Mouse (Mus musculus) frontal cortex, adult 2 months (tissue): ENCODE data around the gene Slc39a2. TPM values are rescaled to one million over a fixed set of nuclear protein-coding genes. Genes with fewer than 3 reads are reported as not detected.

Experiments
- DNase-seq, 2 experiments: peaks; one replicate each; pipeline ENCODE4 v3.0.0; 2022; ENCODE audit warnings: low spot score in 1 of 2; ENCODE audit errors: extremely low spot score in 1 of 2
- polyA plus RNA-seq: library from polyadenylated mRNA; depleted of rRNA; stranded (reverse); fragments of >200 nt; gene quantifications from 2 replicates; pipeline ENCODE4 v1.2.3, GENCODE M21; 2012; rRNA removed

The Slc39a2 gene
- polyA plus RNA-seq, 1 experiment, result 20.4 TPM

DNA sequence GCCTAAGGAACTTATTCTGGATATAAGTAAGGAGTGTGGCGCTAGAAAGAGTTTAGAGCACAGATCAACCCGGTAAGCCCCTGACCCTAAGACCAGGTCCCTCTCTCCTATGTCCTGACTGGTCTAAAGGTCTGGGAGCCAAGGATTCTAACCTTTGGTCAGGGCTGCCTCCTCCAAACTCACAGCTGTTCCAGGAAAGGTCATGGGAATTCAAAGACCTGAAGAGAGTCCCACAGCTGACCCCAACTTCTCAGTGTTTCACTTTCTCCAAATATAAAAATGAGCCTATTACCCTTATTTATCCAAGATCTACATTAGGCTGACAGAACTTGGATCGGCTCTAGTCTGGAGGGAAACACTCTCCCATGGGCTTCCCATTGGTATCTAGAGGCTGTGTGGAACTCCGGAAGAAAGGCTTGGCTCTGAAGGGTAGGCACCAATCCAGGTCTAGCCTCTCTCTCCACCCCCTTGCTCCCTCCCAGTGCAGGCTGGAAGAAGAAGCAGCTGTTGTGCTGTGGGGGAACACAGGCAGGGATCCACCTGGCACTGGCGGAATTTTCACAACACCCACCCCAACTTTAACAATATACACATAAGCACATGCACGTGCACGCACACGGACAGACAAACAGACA lies 36.7 kb downstream of the Slc39a2 start:
- DNase-seq, result peak; percentile 65 to 79

DNA sequence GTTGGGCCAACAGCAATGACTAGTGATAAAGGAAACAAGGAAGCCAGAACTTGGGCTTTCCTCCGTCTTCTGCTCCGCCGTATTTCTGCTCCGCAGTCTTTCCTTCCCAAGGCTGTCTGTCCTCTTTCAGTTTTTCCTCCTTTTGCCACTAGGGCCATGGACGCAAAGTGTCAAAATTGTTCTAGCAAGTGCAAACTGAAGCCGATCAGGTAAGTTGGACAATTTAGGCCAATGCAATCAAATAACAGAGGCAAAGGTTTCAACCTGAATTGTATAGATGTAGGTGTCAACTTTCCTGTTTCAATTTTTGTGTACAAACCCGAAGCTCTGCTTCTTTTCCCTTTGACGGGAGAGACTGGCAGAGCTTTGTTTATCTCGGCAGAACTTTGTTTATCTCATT lies 37.3 kb downstream of the Slc39a2 start:
- no peak for DNase-seq

DNA sequence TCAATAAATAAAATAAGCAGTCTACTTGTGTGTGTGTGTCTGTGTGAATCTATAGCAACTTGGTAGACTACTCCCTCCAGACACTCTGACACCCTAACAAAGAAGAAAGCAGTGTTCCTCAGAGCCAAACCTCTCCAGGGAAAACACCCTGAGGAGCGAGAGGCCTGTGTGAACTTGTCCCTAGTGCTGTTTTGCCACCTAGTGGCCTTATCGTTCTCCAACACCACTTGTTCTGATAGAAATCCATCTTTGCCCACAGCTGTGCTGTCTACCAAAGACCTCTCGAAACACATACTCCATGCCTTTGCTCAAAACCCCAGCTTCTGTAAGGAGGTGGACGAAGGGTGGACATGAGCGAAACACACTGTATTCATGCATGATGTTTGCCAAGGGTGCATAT lies 38.1 kb downstream of the Slc39a2 start:
- peak; percentile 60 to 82 for DNase-seq

DNA sequence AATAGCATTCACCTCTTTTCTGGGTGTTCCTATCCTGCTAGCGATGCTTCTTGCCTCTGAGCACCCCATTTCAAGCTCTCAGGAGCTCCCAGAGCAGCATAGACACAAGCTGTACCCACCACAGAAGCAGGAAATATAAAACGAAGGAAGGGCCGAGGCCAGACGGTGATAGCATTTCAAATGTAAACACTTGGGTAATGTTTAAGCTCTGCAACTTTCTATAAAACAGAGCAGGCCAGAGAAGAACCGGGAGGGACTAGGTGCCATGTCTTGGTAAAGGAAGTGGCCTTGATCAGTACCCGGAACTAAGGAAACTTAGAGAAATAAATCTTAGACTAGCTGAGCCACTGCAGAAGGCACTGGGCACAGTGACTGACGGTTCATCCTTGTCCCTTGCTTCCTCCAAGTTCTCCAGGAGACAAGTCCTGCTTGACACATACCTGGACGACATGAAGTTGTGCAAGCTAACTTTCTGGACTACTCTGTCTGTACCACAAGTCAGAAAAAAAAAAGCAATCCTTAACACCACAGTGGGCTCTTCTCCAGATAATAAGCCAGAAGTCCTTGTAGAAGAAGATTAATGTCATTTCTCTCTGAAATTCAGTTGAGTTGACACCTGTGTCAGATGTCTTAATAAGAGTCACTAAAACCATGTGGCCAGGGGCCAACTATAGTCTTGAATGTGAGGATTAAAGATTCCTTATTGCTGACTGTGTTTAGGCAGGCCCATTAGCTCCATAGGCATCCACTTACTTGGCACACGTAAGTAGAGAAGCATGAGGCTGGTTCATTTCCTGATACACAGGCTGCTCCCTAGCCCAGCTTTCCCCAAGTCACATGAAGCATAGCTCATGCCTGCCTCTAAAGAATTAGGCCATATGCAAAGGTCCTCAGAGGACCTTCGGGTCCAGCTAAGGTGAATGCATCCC lies 39.7 kb downstream of the Slc39a2 start:
- no peak for DNase-seq

DNA sequence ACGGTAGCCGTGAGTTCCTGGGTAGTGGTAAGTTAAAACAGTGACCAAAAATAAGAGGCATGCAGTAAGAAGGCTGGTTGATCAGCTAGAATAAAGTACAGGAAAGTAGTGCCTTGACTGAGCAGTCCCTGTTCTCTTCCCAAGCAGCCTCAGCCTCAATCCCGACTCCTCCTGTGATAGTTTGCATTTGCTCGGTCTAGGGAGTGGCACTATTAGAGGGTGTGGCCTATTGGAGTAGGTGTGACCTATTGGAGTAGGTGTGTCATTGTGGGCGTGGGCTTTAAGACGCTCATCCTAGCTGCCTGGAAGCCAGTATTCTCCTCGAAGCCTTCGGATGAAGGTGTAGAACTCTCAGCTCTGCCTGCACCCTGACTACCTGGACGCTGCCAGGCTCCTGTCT lies 46.3 kb downstream of the Slc39a2 start:
- DNase-seq, result no peak

DNA sequence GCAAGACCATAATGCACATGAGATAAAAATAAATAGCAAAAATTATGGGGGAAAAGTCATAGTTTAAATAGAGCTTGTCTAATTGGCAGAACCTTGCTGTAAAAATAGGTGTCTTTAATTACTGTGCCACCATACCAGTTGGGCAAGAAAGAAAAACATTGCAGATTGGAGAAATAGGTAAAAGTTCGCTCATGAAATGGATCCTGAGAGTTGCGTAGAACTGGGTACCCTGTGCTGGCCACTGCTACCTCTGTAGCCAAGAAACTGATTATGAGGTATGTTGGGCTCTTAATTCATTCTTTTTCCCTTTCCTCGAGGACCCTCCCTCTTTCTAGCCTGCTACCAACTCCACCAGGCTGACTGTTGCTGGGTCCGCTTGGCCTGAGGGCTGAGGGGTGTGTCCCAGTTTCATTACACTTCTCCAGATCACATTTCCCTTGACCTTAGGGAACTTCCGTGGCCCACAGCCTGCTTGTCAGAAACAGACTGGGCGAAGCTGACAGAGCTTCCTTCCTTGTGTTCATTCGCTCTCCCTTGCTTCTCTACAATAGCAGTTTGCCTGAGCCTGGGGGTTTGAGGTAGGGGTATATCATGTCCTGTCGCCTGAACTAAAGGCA lies 48.4 kb downstream of the Slc39a2 start:
- DNase-seq, result no peak

DNA sequence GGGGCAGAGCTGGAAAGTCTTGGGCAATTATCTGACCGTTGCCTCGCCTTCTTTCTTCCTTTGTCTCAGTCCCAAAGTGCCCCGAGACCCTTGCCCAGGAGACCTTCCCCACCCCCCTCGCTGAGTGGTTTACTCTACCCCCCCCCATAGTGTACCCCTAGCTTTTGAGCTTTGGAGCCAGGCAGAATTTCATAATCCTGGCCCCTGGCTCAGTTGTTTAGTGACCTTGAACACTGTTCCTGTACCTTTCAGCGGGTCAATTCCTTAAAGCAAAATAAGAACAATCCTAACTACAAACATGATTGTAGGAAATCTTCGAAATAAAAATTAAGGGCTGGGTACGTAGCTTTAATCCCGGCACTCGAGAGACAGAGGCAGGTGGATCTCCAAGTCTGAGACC lies 48.9 kb downstream of the Slc39a2 start:
- DNase-seq, result no peak

DNA sequence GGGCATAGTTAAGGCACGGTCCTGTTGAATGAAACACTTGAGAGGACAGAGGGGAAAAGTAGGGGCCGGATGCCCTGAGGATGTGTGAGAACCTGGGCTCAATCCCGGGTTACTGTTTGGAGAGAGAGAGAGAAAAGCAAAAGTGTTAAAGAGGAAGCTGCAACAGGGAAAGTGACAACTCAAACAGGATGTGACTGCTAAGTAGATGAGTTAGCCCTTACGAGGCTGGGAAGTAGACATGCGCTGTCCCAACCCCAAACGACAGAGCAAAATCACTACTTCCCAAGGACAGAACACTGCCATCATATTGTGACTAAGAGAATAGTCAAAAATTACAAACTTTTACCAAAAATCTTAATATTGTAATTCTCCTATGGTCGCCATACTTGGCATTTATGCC lies 49.5 kb downstream of the Slc39a2 start:
- no peak for DNase-seq

DNA sequence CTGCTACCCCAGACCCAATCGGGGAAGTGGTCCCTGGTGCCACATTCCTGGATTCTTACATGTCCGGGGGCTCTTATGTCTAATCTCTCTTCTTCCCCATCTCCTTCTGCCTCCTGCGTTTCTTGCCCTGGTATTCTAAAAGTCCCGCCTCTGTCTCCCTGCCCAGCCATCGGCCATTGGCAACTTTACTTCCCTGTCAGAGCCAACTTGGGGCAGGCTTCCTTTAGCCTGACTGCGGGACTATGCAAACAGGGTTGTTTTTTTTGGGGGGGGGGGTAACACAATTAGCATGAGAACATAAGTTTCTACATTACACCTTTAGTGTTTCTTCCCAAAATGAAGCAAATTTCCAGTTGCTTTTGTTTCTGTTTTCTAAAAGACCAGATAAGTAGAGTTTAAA lies 50.6 kb downstream of the Slc39a2 start:
- no peak for DNase-seq

Other genes with a start within 250 kb of the Slc39a2 start
- gene Gm17079, start 197.4 kb upstream of the Slc39a2 start, polyA plus RNA-seq, result not detected in 2 replicates
- gene Gm5800, start 175.7 kb upstream of the Slc39a2 start, polyA plus RNA-seq, result not detected in 2 replicates
- not detected in 2 replicates for gene Ang4, start 119.3 kb upstream of the Slc39a2 start, polyA plus RNA-seq
- gene AY358078, start 92.8 kb upstream of the Slc39a2 start, polyA plus RNA-seq, result not detected in 2 replicates
- gene Ear6, start 39.2 kb upstream of the Slc39a2 start, polyA plus RNA-seq, result not detected in 2 replicates
- 49.7 and 53.5 TPM in 2 replicates for gene Mettl17, start 8.0 kb upstream of the Slc39a2 start, polyA plus RNA-seq
- 712 and 1,011 TPM in 2 replicates for gene Ndrg2, start 21.3 kb downstream of the Slc39a2 start, polyA plus RNA-seq
- gene Tppp2, start 25.5 kb downstream of the Slc39a2 start, polyA plus RNA-seq, result not detected in 2 replicates
- 0.14 and 0.17 TPM in 2 replicates for gene Rnase13, start 29.9 kb downstream of the Slc39a2 start, polyA plus RNA-seq
- gene Arhgef40, start 91.8 kb downstream of the Slc39a2 start, polyA plus RNA-seq, result 39.7 and 44.0 TPM in 2 replicates
- 0.60 and 0.90 TPM in 2 replicates for gene Tmem253, start 122.8 kb downstream of the Slc39a2 start, polyA plus RNA-seq
- gene Zfp219, start 127.8 kb downstream of the Slc39a2 start, polyA plus RNA-seq, result 73.4 and 77.7 TPM in 2 replicates
- gene Olfr221, start 149.6 kb downstream of the Slc39a2 start, polyA plus RNA-seq, result 0.08 and 0.15 TPM in 2 replicates
- gene Hnrnpc, start 211.1 kb downstream of the Slc39a2 start, polyA plus RNA-seq, result 260 and 273 TPM in 2 replicates
- 1.4 and 2.0 TPM in 2 replicates for gene Rpgrip1, start 217.8 kb downstream of the Slc39a2 start, polyA plus RNA-seq